Mouse (Mus musculus): ENCODE results near the gene Sesn3.

- no peak for TF ChIP-seq POLR2A (IDR thresholded peaks at IDR 0.05; ENCODE audit: borderline replicate concordance, extremely low read depth, insufficient read depth, insufficient read length, poor library complexity, severe bottlenecking)
- no peak for TF ChIP-seq CTCF (IDR thresholded peaks at IDR 0.05; ENCODE audit: borderline replicate concordance, extremely low read depth, insufficient read depth, insufficient read length)
Observed at GRCm38 (mm10) chr9:14316618-14317017, 41.8 kb downstream of the Sesn3 start.

Data from brain, embryonic 14.5 days (tissue).